ENCODE assay signal across 8 mouse cellular contexts in genomic region chr14:27351476-27352079, GRCm38 (mm10).
DNase-seq lines count a peak whose midpoint lies in the region; ATAC-seq lines count a peak whose summit lies in the region.

No protein-coding gene starts in this region.

- no peaks in the 10 kb centered on the region for H3K9me3 ChIP-seq in embryonic facial prominence, embryonic 14.5 days (ENCODE audit: control insufficient read depth, low read length)
- no peaks in the 10 kb centered on the region for H3K9me3 ChIP-seq in forebrain, embryonic 14.5 days (replicated peaks; ENCODE audit: control insufficient read depth, low read length)

- H3K36me3 ChIP-seq in embryonic facial prominence, embryonic 14.5 days (ENCODE audit: control insufficient read depth, insufficient read depth, low read length) = no peaks in the 10 kb centered on the region
- H3K36me3 ChIP-seq in forebrain, embryonic 14.5 days (ENCODE audit: control insufficient read depth, insufficient read depth, low read length) = no peaks in the 10 kb centered on the region

- no peak overlapping the region for H3K4me3 ChIP-seq in embryonic facial prominence, embryonic 14.5 days (ENCODE audit: low read depth, low read length)
- H3K4me3 ChIP-seq in forebrain, embryonic 14.5 days (ENCODE audit: low read depth, low read length) = no peak overlapping the region

- H3K27me3 ChIP-seq in embryonic facial prominence, embryonic 14.5 days (replicated peaks; ENCODE audit: control insufficient read depth, insufficient read depth, low read length) = no peaks in the 10 kb centered on the region
- no peaks in the 10 kb centered on the region for H3K27me3 ChIP-seq in forebrain, embryonic 14.5 days (replicated peaks; ENCODE audit: control insufficient read depth, insufficient read depth, low read length)

- H3K9ac ChIP-seq in embryonic facial prominence, embryonic 14.5 days (ENCODE audit: low read depth, low read length) = no peak overlapping the region
- no peak overlapping the region for H3K9ac ChIP-seq in forebrain, embryonic 14.5 days (ENCODE audit: low read length)

- peaks cover 32% of the 10 kb centered on the region for H3K4me1 ChIP-seq in embryonic facial prominence, embryonic 14.5 days (ENCODE audit: control insufficient read depth, insufficient read depth, low read length)
- no peaks in the 10 kb centered on the region for H3K4me1 ChIP-seq in forebrain, embryonic 14.5 days (ENCODE audit: control insufficient read depth, insufficient read depth, low read length)

- DNase-seq in urinary bladder, postnatal 25 days (ENCODE audit: low spot score) = peak; percentile 40
- no peak for DNase-seq in urinary bladder, postnatal 4 days (ENCODE audit: low spot score in 2 of 2)
- peak; percentile 93 for DNase-seq in embryonic facial prominence, embryonic 14.5 days (ENCODE audit: low spot score)
- DNase-seq in kidney, adult 18-20 months = peak; percentile 37
- peak; percentile 83 for DNase-seq in lung, postnatal 25 days (ENCODE audit: low spot score)
- peak; percentile 20 for DNase-seq in yolk sac, embryonic 10.5 days (ENCODE audit: low spot score)
- no peak for DNase-seq in forebrain, embryonic 14.5 days (ENCODE audit: low spot score)
- no peak for DNase-seq in Muller cell, postnatal 12 days (ENCODE audit: inconsistent ontology term)

- peak; percentile 91 for ATAC-seq in embryonic facial prominence, embryonic 14.5 days (ENCODE audit: low read depth)
- no peak for ATAC-seq in forebrain, embryonic 14.5 days

- 23% methylated on average over 4 of the region's 4 CpGs for WGBS in embryonic facial prominence, embryonic 14.5 days
- 88% methylated on average over 4 of the region's 4 CpGs for WGBS in forebrain, embryonic 14.5 days

- no peak overlapping the region for H3K4me2 ChIP-seq in embryonic facial prominence, embryonic 14.5 days (ENCODE audit: low read depth, low read length)
- no peak overlapping the region for H3K4me2 ChIP-seq in forebrain, embryonic 14.5 days (ENCODE audit: low read length)

- peak overlapping the region; percentile 74 for H3K27ac ChIP-seq in embryonic facial prominence, embryonic 14.5 days (replicated peaks; ENCODE audit: low read depth, low read length)
- no peak overlapping the region for H3K27ac ChIP-seq in forebrain, embryonic 14.5 days (ENCODE audit: low read depth, low read length)

Comparison
In these comparisons a context has a peak if more than half of its experiments do, and no peak if none do; other contexts are left out.
1. DNase-seq: peak in urinary bladder, postnatal 25 days (single experiment), embryonic facial prominence, embryonic 14.5 days (single experiment), kidney, adult 18-20 months (single experiment), lung, postnatal 25 days (single experiment) and yolk sac, embryonic 10.5 days (single experiment); none in urinary bladder, postnatal 4 days (0 of 2), forebrain, embryonic 14.5 days (single experiment) and Muller cell, postnatal 12 days (single experiment).